Mouse (Mus musculus): ENCODE measurements around the gene Slc5a3. TPM values are rescaled to one million over a fixed set of nuclear protein-coding genes. Genes with fewer than 3 reads are reported as not detected.

The Slc5a3 gene
- 1.5 and 2.4 TPM in 2 replicates for polyA plus RNA-seq (2015; fragmentation: Nextera tagmentation; extraction: Ambion mirVana)

DNA sequence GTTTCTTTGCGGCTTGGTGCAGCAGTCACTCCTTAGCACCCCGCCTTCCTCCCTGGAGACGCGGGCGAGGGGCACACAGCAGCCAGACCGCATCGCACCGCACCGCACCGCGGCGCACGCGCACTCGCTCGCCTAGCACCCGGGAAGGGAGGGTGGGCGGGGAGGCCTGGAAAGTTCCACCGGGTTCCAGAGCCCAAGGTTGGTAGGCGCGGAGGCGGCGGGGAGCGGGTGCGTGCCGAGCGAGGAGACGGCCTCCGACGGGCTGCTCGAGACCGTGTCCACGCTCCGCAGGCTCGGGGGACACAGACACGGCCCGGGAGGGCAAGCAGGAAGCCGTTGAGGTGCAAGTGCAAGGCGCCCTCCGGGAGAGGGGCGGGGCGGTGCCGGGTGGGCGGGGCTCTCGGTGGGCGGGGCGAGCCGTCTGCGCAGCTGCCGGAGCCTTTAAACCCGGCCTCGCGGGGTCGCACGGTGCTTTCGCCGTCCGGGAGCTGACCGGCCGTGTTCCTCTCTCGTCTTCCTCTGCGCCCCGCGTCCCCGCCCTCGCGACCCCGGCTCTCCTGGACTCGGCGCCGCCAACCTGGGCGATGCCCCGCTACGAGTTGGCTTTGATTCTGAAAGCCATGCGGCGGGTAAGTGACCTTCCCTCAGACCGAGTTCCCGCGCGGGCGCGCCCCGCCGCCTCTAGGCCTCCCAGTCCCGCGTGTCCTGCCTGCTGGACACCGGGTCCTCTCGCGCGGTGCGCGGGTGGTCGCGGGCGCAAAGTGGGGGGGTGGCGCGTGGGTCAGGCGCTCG, at the start of gene Slc5a3, which contains the start of the genes Mrps6 and Gm49711:
Slc5a3 (plus strand) TSS at position 471 of the 792 bp plus-strand sequence.
Mrps6 (plus strand) TSS at position 419 of the 792 bp plus-strand sequence.
Gm49711 (plus strand) TSS at position 465 of the 792 bp plus-strand sequence.
- DNase-seq (ENCODE audit: low spot score), result peak; percentile 86

DNA sequence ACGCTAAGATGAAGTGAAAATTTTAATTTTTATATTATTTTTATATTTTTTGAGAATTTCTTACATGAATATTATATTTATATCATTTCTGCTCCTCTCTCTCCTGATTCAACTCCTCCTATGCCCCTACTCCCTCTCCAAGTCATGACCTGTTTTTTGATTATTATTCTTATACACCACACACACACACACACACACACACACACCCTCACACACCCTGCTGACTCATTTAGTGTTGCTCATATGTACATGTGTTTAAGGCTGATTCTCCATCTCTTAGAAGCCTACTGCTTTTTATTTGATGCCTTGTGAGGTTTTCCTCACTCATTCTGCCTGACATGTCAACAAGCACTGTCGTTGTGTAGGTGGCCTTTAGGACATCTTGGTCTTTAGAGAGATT, 48.5 kb upstream of the Slc5a3 start:
- DNase-seq (ENCODE audit: low spot score), result no peak

DNA sequence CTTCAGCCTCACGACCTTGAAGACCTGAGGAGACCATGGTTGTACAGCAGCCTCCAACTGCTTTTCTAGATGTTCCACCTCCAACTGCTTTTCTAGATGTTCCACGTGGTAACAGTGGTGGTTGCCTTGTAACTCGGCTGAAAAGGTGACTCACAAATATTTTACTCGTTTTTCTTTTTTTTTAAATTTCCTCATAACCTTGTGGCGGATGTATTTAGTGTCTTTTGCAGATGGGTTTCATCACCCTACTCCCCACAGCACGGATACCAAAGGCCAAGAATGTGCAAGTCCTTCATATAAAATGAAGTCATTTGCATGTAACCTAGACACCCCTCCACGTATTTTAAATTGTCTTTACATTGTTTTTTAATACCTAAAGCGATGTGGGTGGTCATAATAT, 41.3 kb upstream of the Slc5a3 start:
- no peak for DNase-seq (ENCODE audit: low spot score)

DNA sequence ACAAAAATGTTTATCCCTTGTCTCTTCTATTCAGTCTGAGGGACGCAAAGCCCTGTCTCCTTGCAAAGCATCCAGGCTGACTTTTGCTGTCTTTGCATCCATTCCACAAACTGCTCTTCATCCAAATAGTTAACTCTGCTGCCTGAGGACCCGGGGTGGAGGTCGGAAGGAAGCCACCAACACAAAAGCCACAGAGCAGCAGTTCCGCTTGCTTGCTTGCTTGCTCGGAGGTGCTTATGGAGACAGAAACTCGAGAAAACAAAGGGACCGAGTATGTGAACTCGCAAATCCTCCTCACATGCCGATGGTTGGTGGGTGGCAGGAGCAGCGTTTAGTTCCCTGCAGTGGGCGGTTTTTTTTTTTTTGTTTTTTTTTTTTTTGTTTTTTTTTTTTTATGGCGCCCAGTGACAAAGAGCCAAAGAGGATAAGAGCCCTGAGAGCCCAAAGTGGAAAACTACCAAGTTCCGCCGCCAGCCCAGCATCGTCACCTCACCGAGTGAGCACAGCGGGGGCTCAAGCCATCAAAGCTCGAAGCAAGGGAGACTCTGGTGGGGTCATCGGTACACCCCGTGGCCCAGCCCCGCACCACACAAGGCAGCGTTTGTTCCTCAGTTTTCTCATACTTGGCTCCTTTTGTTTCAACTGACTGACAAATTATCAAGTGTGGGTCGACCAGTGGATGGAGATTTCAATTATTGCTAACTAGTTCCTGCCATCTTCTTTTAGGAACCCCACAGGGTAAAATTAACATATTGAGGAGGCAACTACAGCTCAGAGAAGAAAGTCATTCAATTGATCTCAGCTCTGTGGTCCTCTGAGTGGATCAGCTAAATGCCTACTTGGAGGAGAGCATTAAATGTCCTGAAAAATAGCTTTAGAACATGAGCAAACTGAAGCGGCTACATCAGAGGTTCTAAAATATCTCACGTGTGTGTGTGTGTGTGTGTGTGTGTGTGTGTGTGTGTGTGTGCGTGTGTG, 38.7 kb upstream of the Slc5a3 start:
- peak; percentile 68 for DNase-seq (ENCODE audit: low spot score)

DNA sequence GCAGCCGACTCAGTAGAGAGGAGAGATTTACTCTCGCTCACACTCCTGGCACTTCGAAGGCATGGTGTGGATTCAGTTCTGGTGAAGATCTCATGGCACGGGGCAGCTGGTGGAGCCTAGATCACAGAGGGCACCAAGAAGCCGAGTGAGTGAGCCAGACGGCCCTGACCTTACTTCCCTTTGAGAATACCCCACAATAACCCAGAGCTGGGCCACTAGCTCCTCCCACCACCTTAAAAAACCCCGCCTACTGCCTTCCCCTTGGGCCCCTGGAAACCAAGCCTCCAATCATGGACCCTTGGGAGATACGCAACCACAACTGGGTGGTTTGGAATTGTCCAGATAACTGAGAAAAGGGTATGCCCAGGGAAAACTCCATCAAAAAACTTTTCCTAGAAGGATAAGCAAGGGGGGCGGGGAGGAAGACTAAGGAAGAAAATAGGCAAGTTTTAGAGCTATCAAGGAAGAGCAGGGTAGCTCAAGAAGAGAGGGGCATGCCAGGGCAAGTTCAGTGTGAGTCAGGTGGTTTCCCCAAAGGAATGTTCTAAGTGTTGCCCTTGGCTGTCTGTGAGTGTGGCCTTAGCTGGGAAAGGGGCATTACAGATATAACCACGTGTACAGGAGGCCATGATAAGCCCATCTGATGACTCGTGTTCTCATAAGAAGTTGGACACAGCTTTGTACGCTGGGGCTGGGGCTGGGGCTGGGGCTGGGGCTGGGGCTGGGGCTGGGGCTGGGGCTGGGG, 36.3 kb upstream of the Slc5a3 start:
- no peak for DNase-seq (ENCODE audit: low spot score)

DNA sequence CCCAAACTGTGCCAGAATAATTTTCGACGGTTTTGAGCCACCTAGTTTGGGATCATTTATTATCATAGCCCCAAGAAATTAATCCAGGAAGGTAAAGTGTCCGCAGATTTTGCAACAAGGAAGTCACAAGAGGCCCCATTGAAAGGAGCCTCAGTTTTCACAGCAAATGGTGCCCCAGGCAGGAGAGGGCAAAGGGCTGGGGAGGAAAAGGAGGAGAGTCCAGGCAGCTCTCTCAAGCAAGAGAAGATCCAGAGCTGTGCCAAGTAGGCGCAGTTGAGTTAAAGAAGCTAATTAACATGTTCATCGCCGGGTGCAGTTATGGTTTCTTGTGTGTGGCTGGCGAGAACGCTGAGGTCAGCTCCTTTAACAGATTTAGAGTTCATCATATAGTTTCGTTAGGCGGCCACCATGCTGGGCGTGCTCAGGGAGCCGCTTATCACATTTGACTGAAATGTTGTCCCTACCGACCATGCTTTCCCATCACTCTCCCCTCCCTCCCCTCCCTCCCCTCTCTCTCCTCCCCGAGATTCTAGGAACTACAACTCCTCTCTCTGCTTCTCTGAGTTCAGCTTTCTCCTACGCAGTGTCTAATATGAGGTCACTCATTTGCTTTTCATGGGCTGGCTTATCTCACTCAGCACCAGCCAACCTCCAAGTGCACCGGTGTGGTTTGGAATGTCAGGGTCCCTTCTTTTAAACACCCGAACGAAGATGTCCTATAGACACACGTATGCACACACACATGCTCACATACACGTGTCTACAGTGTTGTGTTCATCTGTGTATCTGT, 35.4 kb upstream of the Slc5a3 start:
- DNase-seq (ENCODE audit: low spot score), result no peak

DNA sequence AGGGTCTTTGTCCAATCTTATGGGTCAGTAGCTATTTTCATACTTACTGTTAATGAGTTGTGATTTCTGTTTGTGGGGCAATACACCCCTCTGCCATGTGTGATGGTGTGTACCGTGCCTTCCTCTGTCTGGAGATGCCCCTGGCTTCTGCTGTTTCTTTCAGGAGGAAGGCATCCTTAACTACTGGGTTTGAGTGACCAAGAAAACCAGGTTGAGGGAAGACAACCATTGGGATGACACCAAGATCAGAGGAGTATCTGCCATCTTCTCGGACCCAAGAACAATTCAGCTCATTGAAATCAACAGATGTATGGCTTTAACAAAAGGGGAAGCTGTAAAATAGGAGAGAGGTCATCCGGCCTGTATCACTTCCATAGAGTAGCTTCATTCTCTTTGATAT, 24.8 kb upstream of the Slc5a3 start:
- DNase-seq (ENCODE audit: low spot score), result no peak

DNA sequence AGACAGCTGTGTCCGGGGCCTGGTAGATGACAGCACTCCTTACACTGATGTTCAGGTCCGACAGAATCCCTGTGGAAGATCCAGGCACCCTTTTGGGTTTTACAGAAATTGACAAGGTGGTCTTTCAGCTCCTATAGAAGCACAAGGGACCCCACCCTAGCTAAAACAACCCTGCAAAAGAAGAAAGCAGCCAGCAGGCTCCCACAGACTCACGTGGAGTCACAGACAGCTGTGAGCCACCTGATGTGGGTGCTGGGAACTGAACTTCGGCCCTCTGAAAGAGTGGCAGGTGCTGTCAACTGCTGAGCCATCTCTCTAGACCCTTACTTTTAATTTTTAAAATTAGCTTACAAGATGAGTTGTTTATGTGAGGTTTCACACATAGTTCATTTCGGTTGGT, 23.4 kb upstream of the Slc5a3 start:
- no peak for DNase-seq (ENCODE audit: low spot score)

DNA sequence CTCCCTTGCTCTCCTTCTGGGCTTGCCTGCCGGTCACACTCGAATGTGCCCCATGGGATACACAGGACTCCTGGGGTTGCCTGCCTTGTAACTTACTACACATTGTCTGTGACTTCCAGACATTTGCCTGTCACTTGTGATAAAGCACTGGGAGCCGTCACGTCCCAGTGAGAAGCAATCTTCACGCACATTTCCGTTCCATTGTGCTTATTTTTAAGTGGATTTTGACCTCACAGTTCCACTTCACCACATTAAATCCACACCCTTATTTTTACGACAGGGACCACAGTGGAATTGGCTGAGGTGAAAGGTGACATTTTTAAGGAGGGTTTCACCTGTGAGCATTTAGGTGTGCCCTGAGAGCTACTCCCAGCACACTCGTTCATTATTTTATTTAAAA, 21.4 kb upstream of the Slc5a3 start:
- DNase-seq (ENCODE audit: low spot score), result no peak

DNA sequence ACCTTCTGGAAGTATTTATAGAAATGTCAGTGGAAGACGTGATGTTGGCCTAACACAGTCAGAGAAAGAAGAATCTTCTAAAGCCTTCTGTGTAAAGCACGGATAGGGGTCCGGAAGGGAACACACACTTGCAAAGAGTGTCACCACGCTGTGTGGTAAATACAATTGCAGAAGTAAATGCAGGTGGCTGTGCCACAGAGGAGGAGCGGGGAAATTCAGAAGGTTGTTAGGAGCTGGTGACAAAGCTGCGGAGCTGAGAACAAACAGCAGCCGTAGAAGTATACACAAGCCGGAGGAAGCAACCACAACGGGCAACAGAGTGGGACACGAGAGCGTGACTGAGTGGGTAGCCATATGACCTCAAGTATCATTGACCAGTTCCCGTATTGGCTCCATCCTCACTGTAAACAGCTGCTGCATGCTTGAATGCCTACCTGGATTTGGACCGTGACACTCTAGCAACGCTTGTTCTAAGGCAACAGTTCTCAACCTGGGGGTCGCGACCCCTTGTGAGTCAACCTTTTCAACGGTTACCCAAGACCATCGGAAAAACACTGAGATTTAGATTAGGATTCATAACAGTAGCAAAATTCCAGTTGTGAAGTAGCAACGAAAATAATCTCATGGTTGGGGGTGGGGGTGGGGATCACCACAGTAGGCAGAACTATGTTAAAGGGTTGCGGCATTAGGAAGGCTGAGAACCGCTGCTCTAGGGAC, 20.1 kb upstream of the Slc5a3 start:
- DNase-seq (ENCODE audit: low spot score), result peak; percentile 77

DNA sequence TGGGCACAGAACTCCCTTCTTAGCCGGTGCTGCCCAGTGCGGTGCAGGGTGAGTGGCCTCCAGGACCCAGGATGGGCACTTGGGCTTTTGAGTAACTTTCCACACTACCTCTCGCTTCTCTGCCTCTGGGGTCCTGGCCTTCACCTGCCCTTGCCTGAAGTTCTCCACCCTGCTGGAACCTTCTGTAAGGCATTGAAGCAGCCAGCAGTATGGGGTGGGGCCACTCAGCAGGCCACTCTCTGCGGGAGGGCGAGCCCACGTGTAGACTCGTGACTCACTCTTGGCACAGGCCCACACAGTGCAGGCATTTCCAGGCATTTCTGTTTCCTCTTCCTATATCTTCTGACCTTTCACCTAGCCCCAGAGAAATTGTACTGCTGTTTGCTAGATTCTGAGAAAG, 18.7 kb upstream of the Slc5a3 start:
- no peak for DNase-seq (ENCODE audit: low spot score)

DNA sequence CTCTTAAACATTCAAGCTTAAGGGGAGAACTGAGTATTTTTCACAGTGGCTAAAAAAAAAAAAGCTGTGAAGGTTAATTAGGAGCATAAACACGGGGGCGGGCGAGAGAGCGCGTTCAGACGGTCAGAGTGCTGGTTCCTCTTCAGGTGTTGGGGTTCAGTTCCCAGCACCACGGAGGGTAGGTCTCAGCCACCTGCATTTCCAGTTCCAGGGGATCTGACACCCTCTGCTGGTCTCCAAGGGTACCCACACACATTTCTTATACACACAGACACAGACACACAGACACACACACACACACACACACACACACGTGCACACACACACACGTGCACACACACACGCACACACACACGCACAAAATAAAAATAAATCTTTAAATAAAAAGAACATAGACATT, 18.2 kb upstream of the Slc5a3 start:
- DNase-seq (ENCODE audit: low spot score), result no peak

DNA sequence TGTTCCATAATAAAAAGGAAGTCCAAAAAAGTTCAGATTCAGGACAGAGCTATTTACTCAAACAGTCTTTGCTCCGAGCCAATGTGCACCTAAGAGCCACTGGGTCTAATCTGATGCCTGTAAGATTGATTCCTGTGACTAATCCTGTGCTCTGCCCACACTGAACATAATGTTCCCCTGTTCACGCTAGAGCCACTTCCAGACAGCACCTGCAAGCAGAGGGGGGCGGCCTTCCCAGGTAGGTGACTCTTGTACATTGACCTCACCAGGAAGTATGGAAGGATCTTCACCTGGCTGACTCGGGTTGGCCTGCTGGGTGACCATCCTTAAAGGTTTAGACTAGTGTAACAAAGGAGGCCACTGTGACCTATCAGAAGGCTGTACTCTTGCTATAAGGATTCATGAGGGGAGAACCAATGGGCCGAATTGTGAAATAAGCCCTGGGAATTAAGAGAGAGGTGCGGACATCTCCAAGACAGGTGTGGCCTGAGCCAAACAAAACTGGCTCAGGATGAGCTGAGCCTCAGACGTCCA, 6.3 kb upstream of the Slc5a3 start:
- no peak for DNase-seq (ENCODE audit: low spot score)

DNA sequence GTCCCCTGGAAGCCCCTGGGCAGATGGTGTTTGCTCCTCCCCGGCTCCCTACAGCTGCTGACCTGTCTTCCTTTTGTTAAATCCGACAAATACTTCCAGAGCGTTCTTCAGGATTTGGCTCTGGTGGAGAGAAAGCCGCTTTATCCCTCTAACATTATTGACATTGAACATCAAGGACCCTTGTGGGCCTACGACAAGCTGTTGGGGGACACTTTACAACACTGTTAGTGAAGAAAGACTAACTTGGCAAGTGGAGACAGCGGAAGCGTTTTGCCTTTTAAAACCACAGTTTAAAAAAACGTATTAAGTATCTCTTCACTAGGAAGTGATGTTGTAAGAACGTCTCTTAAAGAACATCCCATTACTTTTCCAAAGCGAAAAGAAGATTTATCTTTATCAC, 5.6 kb upstream of the Slc5a3 start:
- no peak for DNase-seq (ENCODE audit: low spot score)

DNA sequence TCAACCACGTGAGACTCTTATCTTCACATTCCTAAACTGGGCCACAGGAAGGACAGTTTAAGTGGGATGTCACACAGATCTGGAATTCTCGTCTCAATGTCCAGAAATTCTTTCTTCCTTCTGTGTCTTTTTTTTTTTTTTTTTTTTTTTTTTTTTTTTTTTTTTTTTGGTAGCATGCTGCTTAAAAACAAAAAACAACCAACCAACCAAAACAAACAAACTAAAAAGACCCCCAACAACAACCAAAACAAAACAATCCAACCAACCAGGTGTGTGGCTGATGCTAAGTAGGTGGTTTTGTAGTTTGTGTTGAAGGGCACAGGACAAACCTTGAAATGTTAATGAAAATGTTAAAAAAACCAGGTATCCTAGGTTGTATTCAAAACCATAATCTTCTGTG, 1.4 kb upstream of the Slc5a3 start:
- no peak for DNase-seq (ENCODE audit: low spot score)

DNA sequence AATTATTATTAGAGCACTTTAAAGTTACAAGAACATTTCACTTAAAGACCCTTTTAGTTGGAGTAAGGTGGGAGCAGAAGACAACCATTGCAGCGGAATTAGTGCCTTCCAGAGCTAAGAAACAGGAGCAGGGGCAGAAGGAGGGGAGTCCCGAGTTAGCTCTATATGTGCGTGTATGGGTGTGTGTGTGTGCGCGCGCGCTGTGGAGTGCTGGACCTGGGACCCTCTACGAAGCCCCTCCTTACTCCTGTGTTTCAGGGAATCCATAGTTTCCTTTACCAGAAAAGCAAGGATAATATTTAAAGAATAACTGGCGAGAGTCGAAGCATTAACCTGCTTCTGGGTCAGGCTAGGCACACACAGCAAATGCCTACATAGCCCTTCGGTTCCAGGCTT, 668 bp upstream of the Slc5a3 start:
- DNase-seq (ENCODE audit: low spot score), result no peak

DNA sequence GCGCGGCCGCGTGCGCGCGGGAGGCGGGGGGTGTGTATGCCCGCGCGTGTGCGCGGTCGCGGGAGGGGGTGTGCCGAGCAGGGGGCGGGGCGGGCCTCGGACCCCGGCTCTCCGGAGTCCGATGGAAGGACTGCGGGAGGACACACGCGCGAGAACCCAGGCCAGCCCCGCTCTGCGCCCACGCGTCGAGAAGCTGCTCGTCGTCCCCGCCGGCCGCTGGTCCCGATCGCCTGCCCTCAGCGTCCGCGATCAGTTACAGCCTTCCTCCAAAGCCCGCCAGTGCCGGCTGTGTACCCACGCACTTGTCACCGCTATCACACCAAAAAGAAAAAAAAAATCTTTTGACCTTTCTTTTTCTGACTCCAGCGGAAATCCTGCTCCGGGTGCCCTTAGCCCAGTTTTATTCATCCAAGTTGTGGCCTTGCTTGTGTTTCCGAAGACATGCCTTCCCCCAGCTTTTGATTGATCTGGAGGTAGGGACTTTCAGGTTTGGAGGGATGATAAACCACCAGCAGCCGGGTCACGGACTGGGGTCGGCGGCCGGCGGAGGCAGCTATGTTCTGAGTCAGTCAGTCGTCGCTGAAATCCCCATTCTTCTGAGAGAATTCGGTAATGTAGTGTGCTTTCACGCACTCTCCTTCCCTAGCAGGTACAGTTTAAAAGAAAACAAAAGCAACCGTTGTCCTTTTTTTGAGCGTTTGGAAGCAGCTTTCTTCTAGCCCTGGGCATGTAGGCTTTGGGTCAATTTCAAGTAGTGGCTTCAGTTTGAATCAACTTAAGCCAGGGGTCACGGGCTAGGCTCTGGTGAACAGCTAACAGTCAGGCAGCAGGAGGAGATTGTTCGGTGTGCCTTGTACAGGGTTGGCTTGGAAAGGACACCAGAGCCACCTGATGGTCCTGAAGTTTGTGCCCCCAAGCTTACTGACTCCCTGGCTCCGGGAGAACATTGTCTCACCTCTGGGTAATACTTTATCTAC, 810 bp downstream of the Slc5a3 start:
- DNase-seq (ENCODE audit: low spot score), result peak; percentile 34

DNA sequence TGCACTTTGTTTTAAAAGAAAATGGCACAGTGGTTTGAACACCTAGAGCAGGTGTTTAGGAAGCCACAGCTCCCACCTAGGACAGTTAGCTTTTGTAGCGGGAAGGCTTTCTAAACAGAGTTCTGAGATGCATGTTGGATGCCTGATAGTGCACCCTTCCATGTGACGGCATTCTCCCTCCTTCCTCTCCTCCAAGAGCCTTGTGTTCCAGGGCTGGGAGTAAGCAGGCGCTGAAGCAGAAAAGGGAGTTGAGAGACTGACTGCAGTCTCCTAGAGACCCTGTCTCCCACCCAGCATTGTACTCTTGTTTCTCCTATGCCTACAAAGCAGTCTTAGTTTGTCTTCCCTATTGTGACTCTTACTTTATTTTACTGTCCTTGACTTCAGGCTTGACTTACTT, 2.1 kb downstream of the Slc5a3 start:
- peak; percentile 6 for DNase-seq (ENCODE audit: low spot score)

All from thymus, postnatal 0 days (tissue).